Mouse (Mus musculus): Measurements from ENCODE around the gene Eddm3b.
"Not testable (repeated sequence)": the region's sequence is repeated elsewhere in the genome, so short reads cannot be mapped to it uniquely, and the experiment has no call there.

Eddm3b gene

GRCm38 (mm10) chr14:51142568-51142967 is 28.3 kb downstream of the Eddm3b start:
- peak in 1 of 2 experiments; percentile 27 for DNase-seq (ENCODE audit: low spot score in 2 of 2)

GRCm38 (mm10) chr14:51143287-51143686 is 29.1 kb downstream of the Eddm3b start:
- DNase-seq (ENCODE audit: low spot score in 2 of 2) = no peak

- DNase-seq (ENCODE audit: low spot score in 2 of 2) = peak in 1 of 2 experiments; percentile 39
These were observed 29.7 kb downstream of the Eddm3b start for GRCm38 (mm10) chr14:51143937-51144336.

GRCm38 (mm10) chr14:51144451-51144850 is 30.2 kb downstream of the Eddm3b start:
- DNase-seq (ENCODE audit: low spot score in 2 of 2) = no peak

- DNase-seq (ENCODE audit: low spot score in 2 of 2) = no peak
These were observed 31.3 kb downstream of the Eddm3b start for GRCm38 (mm10) chr14:51145521-51145920.

- DNase-seq (ENCODE audit: low spot score in 2 of 2) = no peak
These were observed 32.5 kb downstream of the Eddm3b start, which contains the start of gene Rnase1 for GRCm38 (mm10) chr14:51146685-51147084. Rnase1 (minus strand) TSS chr14:51146785.

GRCm38 (mm10) chr14:51148006-51148405 is 33.8 kb downstream of the Eddm3b start:
- no peak for DNase-seq (ENCODE audit: low spot score in 2 of 2)

- no peak for DNase-seq (ENCODE audit: low spot score in 2 of 2)
These were observed 34.9 kb downstream of the Eddm3b start for GRCm38 (mm10) chr14:51149164-51149563.

GRCm38 (mm10) chr14:51150206-51150831 is 36.1 kb downstream of the Eddm3b start:
- DNase-seq (ENCODE audit: low spot score in 2 of 2) = no peak

- DNase-seq (ENCODE audit: low spot score in 2 of 2) = no peak
These were observed 38.1 kb downstream of the Eddm3b start for GRCm38 (mm10) chr14:51152249-51152870.

- no peak for DNase-seq (ENCODE audit: low spot score in 2 of 2)
These were observed 42.0 kb downstream of the Eddm3b start for GRCm38 (mm10) chr14:51156056-51156735.

- no peak for DNase-seq (ENCODE audit: low spot score in 2 of 2)
These were observed 42.5 kb downstream of the Eddm3b start for GRCm38 (mm10) chr14:51156736-51157068.

- no peak for DNase-seq (ENCODE audit: low spot score in 2 of 2)
These were observed 42.8 kb downstream of the Eddm3b start for GRCm38 (mm10) chr14:51157072-51157471.

GRCm38 (mm10) chr14:51161976-51162375 is 47.8 kb downstream of the Eddm3b start, which contains the start of gene Rnase2b:
Rnase2b (plus strand) TSS chr14:51162260.
- DNase-seq (ENCODE audit: low spot score in 2 of 2) = not testable (repeated sequence)

GRCm38 (mm10) chr14:51163323-51163722 is 49.1 kb downstream of the Eddm3b start:
- DNase-seq (ENCODE audit: low spot score in 2 of 2) = not testable (repeated sequence)

- DNase-seq (ENCODE audit: low spot score in 2 of 2) = no peak
These were observed 51.2 kb downstream of the Eddm3b start for GRCm38 (mm10) chr14:51165435-51165834.

GRCm38 (mm10) chr14:51166068-51166467 is 51.8 kb downstream of the Eddm3b start:
- DNase-seq (ENCODE audit: low spot score in 2 of 2) = no peak

Data from spleen, postnatal 36 days (tissue).